Mouse (Mus musculus) heart, embryonic 11.5 days (tissue): ENCODE data around the gene Svs6. TPM values are rescaled to one million over a fixed set of nuclear protein-coding genes. Genes with fewer than 3 reads are reported as not detected.

ENCODE experiments used
- ATAC-seq: fragments of 200-750 bp; cut with Nextera tagmentation; replicated peaks from 2 replicates; pipeline ENCODE4 v1.8.0; 2017; ENCODE audit warnings: moderate library complexity; ENCODE audit not compliant: insufficient number of reproducible peaks, low FRiP score, low TSS enrichment
- H3K27ac ChIP-seq: fragments of 300-500 bp; sonication (generic); 2 replicates; pipeline ENCODE4 v1.5.1; 2014; ENCODE audit warnings: mild to moderate bottlenecking, low read depth, low read length
- H3K27me3 ChIP-seq: fragments of 300-500 bp; sonication (generic); 2 replicates; pipeline ENCODE4 v1.6.1; 2014; ENCODE audit warnings: mild to moderate bottlenecking, low read length, mixed read lengths; ENCODE audit not compliant: control insufficient read depth, insufficient read depth
- H3K36me3 ChIP-seq: fragments of 300-500 bp; sonication (generic); 2 replicates; pipeline ENCODE4 v1.6.1; 2014; ENCODE audit warnings: mild to moderate bottlenecking, low read length, moderate library complexity, mixed read lengths; ENCODE audit not compliant: control insufficient read depth, insufficient read depth
- H3K4me1 ChIP-seq: fragments of 300-500 bp; sonication (generic); 2 replicates; pipeline ENCODE4 v1.6.1; 2014; ENCODE audit warnings: low read length; ENCODE audit not compliant: control insufficient read depth, insufficient read depth
- H3K4me2 ChIP-seq: fragments of 300-500 bp; sonication (generic); 2 replicates; pipeline ENCODE4 v1.6.1; 2014; ENCODE audit warnings: mild to moderate bottlenecking, moderate library complexity
- H3K4me3 ChIP-seq: fragments of 300-500 bp; sonication (generic); 2 replicates; pipeline ENCODE4 v1.5.1; 2014; ENCODE audit warnings: low read depth, low read length
- H3K9ac ChIP-seq: fragments of 300-500 bp; sonication (generic); 2 replicates; pipeline ENCODE4 v1.6.1; 2014; ENCODE audit warnings: mild to moderate bottlenecking, low read depth, low read length, moderate library complexity
- H3K9me3 ChIP-seq: fragments of 300-500 bp; sonication (generic); replicated peaks from 2 replicates; pipeline ENCODE4 v1.6.1; 2016; ENCODE audit warnings: low read length; ENCODE audit not compliant: control insufficient read depth
- WGBS: fragments of 180-500 bp; shearing (Covaris S2); extraction: QIAGEN DNeasy Blood & Tissue Kit; methylation state at CpG from one replicate; pipeline ENCODE4 v1.1.7; 2014; ENCODE audit not compliant: insufficient replicate concordance; 5-methylcytosine and 5-hydroxymethylcytosine counted together
- microRNA-seq: library from miRNA; unstranded; fragments of <30 nt; microRNA quantifications from one replicate; pipeline ENCODE4, GENCODE M21; 2016; ENCODE audit warnings: borderline number of aligned reads
- polyA plus RNA-seq: library from polyadenylated mRNA; unstranded; fragments of >200 nt; fragmentation: Nextera tagmentation; extraction: Ambion mirVana; gene quantifications from 2 replicates; pipeline ENCODE4 v1.2.1, GENCODE M21; 2014

Gene Svs6
- polyA plus RNA-seq, 1 experiment from 2014 or later: not detected

- Histone ChIP-seq H3K27ac (no peak overlapping the region), H3K36me3 (no peaks in the 10 kb centered on the region), H3K4me3 (no peak overlapping the region), H3K4me2 (no peak overlapping the region), H3K4me1 (no peaks in the 10 kb centered on the region), H3K27me3 (no peaks in the 10 kb centered on the region), H3K9ac (no peak overlapping the region), H3K9me3 (no peaks in the 10 kb centered on the region)
- ATAC-seq: no peak
- 58% methylated on average over 3 of the region's 3 CpGs for WGBS
Measured at GRCm38 (mm10) chr2:164366947-164367346, 50.4 kb downstream of the Svs6 start.

Small RNAs within 50 kb of the gene (microRNA-seq; reads per million reads assigned to microRNA genes)
- gene Mir7678: not detected

Other genes starting within 250 kb of the Svs6 start
- gene Stk4, start 246.4 kb upstream of the Svs6 start, polyA plus RNA-seq: 20.8 and 21.4 TPM in 2 replicates
- 56.7 and 59.1 TPM in 2 replicates for gene Tomm34, start 245.6 kb upstream of the Svs6 start, polyA plus RNA-seq
- 0.13 TPM in 1 of 2 replicates, not detected in the other for gene Kcns1, start 145.6 kb upstream of the Svs6 start, polyA plus RNA-seq
- gene Wfdc5, start 134.0 kb upstream of the Svs6 start, polyA plus RNA-seq: not detected in 2 replicates
- gene Wfdc12, start 126.1 kb upstream of the Svs6 start, polyA plus RNA-seq: not detected in 2 replicates
- gene Wfdc15a, start 116.6 kb upstream of the Svs6 start, polyA plus RNA-seq: not detected in 2 replicates
- not detected in 2 replicates for gene Wfdc15b, start 95.1 kb upstream of the Svs6 start, polyA plus RNA-seq
- not detected in 2 replicates for gene Svs2, start 78.3 kb upstream of the Svs6 start, polyA plus RNA-seq
- not detected in 2 replicates for gene Svs3b, start 60.1 kb upstream of the Svs6 start, polyA plus RNA-seq
- gene Svs4, start 38.3 kb upstream of the Svs6 start, polyA plus RNA-seq: not detected in 2 replicates
- gene Svs3a, start 27.5 kb upstream of the Svs6 start, polyA plus RNA-seq: not detected in 2 replicates
- not detected in 2 replicates for gene Svs5, start 16.0 kb downstream of the Svs6 start, polyA plus RNA-seq
- gene Slpi, start 72.3 kb downstream of the Svs6 start, polyA plus RNA-seq: 0.39 and 0.97 TPM in 2 replicates
- 0.06 and 0.19 TPM in 2 replicates for gene Rbpjl, start 86.4 kb downstream of the Svs6 start, polyA plus RNA-seq
- gene Matn4, start 88.4 kb downstream of the Svs6 start, polyA plus RNA-seq: 0.34 and 0.77 TPM in 2 replicates
- 33.9 and 34.6 TPM in 2 replicates for gene Sdc4, start 127.1 kb downstream of the Svs6 start, polyA plus RNA-seq
- gene Sys1, start 140.2 kb downstream of the Svs6 start, polyA plus RNA-seq: 37.0 and 42.3 TPM in 2 replicates
- gene Gm20458, start 144.2 kb downstream of the Svs6 start, polyA plus RNA-seq: 4.8 and 8.4 TPM in 2 replicates
- gene Trp53tg5, start 157.0 kb downstream of the Svs6 start, polyA plus RNA-seq: not detected in 2 replicates
- 16.5 and 21.9 TPM in 2 replicates for gene Dbndd2, start 169.4 kb downstream of the Svs6 start, polyA plus RNA-seq
- gene Pigt, start 180.8 kb downstream of the Svs6 start, polyA plus RNA-seq: 63.0 and 66.0 TPM in 2 replicates
- 6.6 and 10.3 TPM in 2 replicates for gene Wfdc2, start 245.7 kb downstream of the Svs6 start, polyA plus RNA-seq